Mouse (Mus musculus) layer of hippocampus, adult 18-20 months (tissue): ENCODE measurements around the gene Commd8. TPM values are rescaled to one million over a fixed set of nuclear protein-coding genes. Genes with fewer than 3 reads are reported as not detected.
A peak's percentile ranks its signal among the peaks of the same experiment; 100 is the strongest.

Experiments
- DNase-seq, 2 experiments: peaks; one replicate each; pipeline ENCODE4 v3.0.0; 2022; ENCODE audit warnings: low spot score in 2 of 2
- long read RNA-seq: library from polyadenylated mRNA; stranded (forward); transcript quantifications from one replicate; pipeline ENCODE4 v2.0.0, GENCODE M21; 2021
- total RNA-seq, 2 experiments: library from RNA; stranded (reverse); gene quantifications; 2 replicates each; pipeline ENCODE4 v1.2.3; 2021

The Commd8 gene
- total RNA-seq, result 100 to 1,000 TPM; 106 to 108 TPM
- long read RNA-seq, transcript Commd8-201 (5 exons, 3,895 nt), result major isoform, 26 of 43 reads
- long read RNA-seq, partial matches to known transcripts, result 12 of 43 reads
- long read RNA-seq, other reads (novel, unspliced or antisense), result 5 of 43 reads

- peak; percentile 91 to 97 for DNase-seq
Observed at GRCm38 (mm10) chr5:72167594-72168284, at the start of gene Commd8. Commd8 (minus strand) TSS chr5:72168189.

- no peak for DNase-seq
Observed at GRCm38 (mm10) chr5:72211741-72212140, 43.8 kb upstream of the Commd8 start.

GRCm38 (mm10) chr5:72210812-72211139, 42.8 kb upstream of the Commd8 start:
- DNase-seq, result no peak

GRCm38 (mm10) chr5:72210123-72210811, 42.3 kb upstream of the Commd8 start:
- DNase-seq, result no peak

- no peak for DNase-seq
Observed at GRCm38 (mm10) chr5:72208515-72208914, 40.5 kb upstream of the Commd8 start.

- DNase-seq, result no peak
Observed at GRCm38 (mm10) chr5:72205271-72205670, 37.3 kb upstream of the Commd8 start.

- no peak for DNase-seq
Observed at GRCm38 (mm10) chr5:72204507-72204906, 36.5 kb upstream of the Commd8 start.

GRCm38 (mm10) chr5:72203734-72204073, 35.7 kb upstream of the Commd8 start:
- no peak for DNase-seq

GRCm38 (mm10) chr5:72203028-72203733, 35.2 kb upstream of the Commd8 start:
- peak; percentile 75 to 79 for DNase-seq

GRCm38 (mm10) chr5:72202016-72202415, 34.0 kb upstream of the Commd8 start:
- no peak for DNase-seq

- no peak for DNase-seq
Observed at GRCm38 (mm10) chr5:72201600-72201999, 33.6 kb upstream of the Commd8 start.

GRCm38 (mm10) chr5:72195442-72195841, 27.5 kb upstream of the Commd8 start:
- DNase-seq, result no peak

- no peak for DNase-seq
Observed at GRCm38 (mm10) chr5:72191932-72192331, 23.9 kb upstream of the Commd8 start.

- no peak for DNase-seq
Observed at GRCm38 (mm10) chr5:72191154-72191553, 23.2 kb upstream of the Commd8 start.

GRCm38 (mm10) chr5:72184437-72185100, 16.6 kb upstream of the Commd8 start:
- DNase-seq, result no peak

GRCm38 (mm10) chr5:72183929-72184328, 15.9 kb upstream of the Commd8 start:
- DNase-seq, result no peak

- DNase-seq, result no peak
Observed at GRCm38 (mm10) chr5:72182804-72183203, 14.8 kb upstream of the Commd8 start.

GRCm38 (mm10) chr5:72181194-72181593, 13.2 kb upstream of the Commd8 start:
- DNase-seq, result no peak

GRCm38 (mm10) chr5:72175530-72175929, 7.5 kb upstream of the Commd8 start:
- DNase-seq, result no peak

- DNase-seq, result no peak
Observed at GRCm38 (mm10) chr5:72175050-72175449, 7.1 kb upstream of the Commd8 start.

GRCm38 (mm10) chr5:72173521-72173920, 5.5 kb upstream of the Commd8 start:
- DNase-seq, result no peak

- DNase-seq, result peak in 1 of 2 experiments; percentile 49
Observed at GRCm38 (mm10) chr5:72172675-72173074, 4.7 kb upstream of the Commd8 start.
